Mouse (Mus musculus) left cerebral cortex, adult 8-10 months (tissue): ENCODE measurements around the gene Kdm1b. TPM values are rescaled to one million over a fixed set of nuclear protein-coding genes. Genes with fewer than 3 reads are reported as not detected.

Experiments
- DNase-seq, 2 experiments: peaks; one replicate each; pipeline ENCODE4 v3.0.0; 2022; ENCODE audit warnings: low spot score in 2 of 2
- total RNA-seq, 4 experiments: library from RNA; stranded (reverse); gene quantifications; 2 replicates each; pipeline ENCODE4 v1.2.4; 2022

Gene Kdm1b
- total RNA-seq, 4 experiments from 2014 or later, result 7.5 to 11.3 (median 8.5) TPM

GRCm38 (mm10) chr13:47056781-47057180 is 13.5 kb downstream of the Kdm1b start:
- DNase-seq, result no peak

- no peak for DNase-seq
These were observed 19.5 kb downstream of the Kdm1b start for GRCm38 (mm10) chr13:47062756-47063155.

- no peak for DNase-seq
These were observed 20.9 kb downstream of the Kdm1b start for GRCm38 (mm10) chr13:47063985-47064760.

GRCm38 (mm10) chr13:47066516-47066915 is 23.2 kb downstream of the Kdm1b start:
- no peak for DNase-seq

- DNase-seq, result no peak
These were observed 23.7 kb downstream of the Kdm1b start for GRCm38 (mm10) chr13:47067001-47067400.

GRCm38 (mm10) chr13:47070329-47071080 is 27.2 kb downstream of the Kdm1b start:
- no peak for DNase-seq

- DNase-seq, result no peak
These were observed 28.6 kb downstream of the Kdm1b start for GRCm38 (mm10) chr13:47071871-47072270.

GRCm38 (mm10) chr13:47072484-47072883 is 29.2 kb downstream of the Kdm1b start:
- no peak for DNase-seq

- no peak for DNase-seq
These were observed 32.9 kb downstream of the Kdm1b start for GRCm38 (mm10) chr13:47076156-47076555.

- no peak for DNase-seq
These were observed 34.1 kb downstream of the Kdm1b start for GRCm38 (mm10) chr13:47077367-47077766.

GRCm38 (mm10) chr13:47078799-47079198 is 35.5 kb downstream of the Kdm1b start:
- DNase-seq, result no peak

- DNase-seq, result no peak
These were observed 37.7 kb downstream of the Kdm1b start for GRCm38 (mm10) chr13:47080905-47081505.

GRCm38 (mm10) chr13:47088433-47088832 is 45.1 kb downstream of the Kdm1b start:
- DNase-seq, result no peak

GRCm38 (mm10) chr13:47089271-47089670 is 46.0 kb downstream of the Kdm1b start:
- DNase-seq, result no peak

GRCm38 (mm10) chr13:47093791-47094190 is 50.5 kb downstream of the Kdm1b start:
- DNase-seq, result no peak

GRCm38 (mm10) chr13:47096591-47096990 is 53.3 kb downstream of the Kdm1b start:
- DNase-seq, result no peak

GRCm38 (mm10) chr13:47099265-47099664 is 56.0 kb downstream of the Kdm1b start:
- DNase-seq, result no peak

GRCm38 (mm10) chr13:47100587-47100986 is 57.3 kb downstream of the Kdm1b start:
- DNase-seq, result no peak

- DNase-seq, result no peak
These were observed 60.8 kb downstream of the Kdm1b start for GRCm38 (mm10) chr13:47104146-47104545.

- no peak for DNase-seq
These were observed 61.7 kb downstream of the Kdm1b start for GRCm38 (mm10) chr13:47104856-47105541.

GRCm38 (mm10) chr13:47105711-47106579 is 62.6 kb downstream of the Kdm1b start, which contains the start of gene Dek:
Dek (minus strand) TSS chr13:47106201.
- DNase-seq, result peak; percentile 66 to 68
